Mouse (Mus musculus) limb, embryonic 10.5 days (tissue): Measurements from ENCODE around the gene Tap2. TPM values are rescaled to one million over a fixed set of nuclear protein-coding genes. Genes with fewer than 3 reads are reported as not detected.
A peak's percentile ranks its signal among the peaks of the same experiment; 100 is the strongest.
"Not testable (repeated sequence)": the region's sequence is repeated elsewhere in the genome, so short reads cannot be mapped to it uniquely, and the experiment has no call there.

ENCODE experiments used
- DNase-seq: peaks from one replicate; pipeline ENCODE4 v3.0.0-alpha.2; 2017; ENCODE audit warnings: low spot score
- H3K27ac ChIP-seq: fragments of 300-500 bp; sonication (generic); 2 replicates; pipeline ENCODE4 v1.5.1; 2016; ENCODE audit warnings: mild to moderate bottlenecking
- H3K27me3 ChIP-seq: fragments of 300-500 bp; sonication (generic); 2 replicates; pipeline ENCODE4 v1.6.1; 2016; ENCODE audit warnings: low read depth, mild to moderate bottlenecking; ENCODE audit not compliant: poor library complexity, severe bottlenecking
- H3K36me3 ChIP-seq: fragments of 300-500 bp; sonication (generic); 2 replicates; pipeline ENCODE4 v1.6.1; 2016; ENCODE audit warnings: mild to moderate bottlenecking, moderate library complexity
- H3K4me1 ChIP-seq: fragments of 300-500 bp; sonication (generic); 2 replicates; pipeline ENCODE4 v1.6.1; 2016
- H3K4me3 ChIP-seq: fragments of 300-500 bp; sonication (generic); 2 replicates; pipeline ENCODE4 v1.5.1; 2016; ENCODE audit warnings: mild to moderate bottlenecking, moderate library complexity
- H3K9me3 ChIP-seq: fragments of 300-500 bp; sonication (generic); replicated peaks from 2 replicates; pipeline ENCODE4 v1.6.1; 2016; ENCODE audit warnings: mild to moderate bottlenecking
- WGBS: fragments of 180-500 bp; shearing (Covaris S2); methylation state at CpG from one replicate; pipeline ENCODE4 v1.1.7; 2016; 5-methylcytosine and 5-hydroxymethylcytosine counted together
- polyA plus RNA-seq: library from polyadenylated mRNA; unstranded; fragments of >200 nt; fragmentation: Nextera tagmentation; extraction: Ambion mirVana; gene quantifications from 2 replicates; pipeline ENCODE4 v1.2.1, GENCODE M21; 2016

Tap2 gene
- polyA plus RNA-seq, 1 experiment from 2014 or later = 0.61 TPM

GRCm38 (mm10) chr17:34225426-34225825 lies 22.1 kb downstream of the Tap2 start:
- 96% methylated on average over 8 of the region's 8 CpGs for WGBS
- 0 out of 2 replicates have a peak, but pooled peaks cover 2% of the 10 kb centered on the region for H3K9me3 ChIP-seq
- H3K4me3 ChIP-seq = no peak overlapping the region
- no peaks in the 10 kb centered on the region for H3K27me3 ChIP-seq
- no peaks in the 10 kb centered on the region for H3K36me3 ChIP-seq
- no peak for DNase-seq
- H3K27ac ChIP-seq = no peak overlapping the region
- H3K4me1 ChIP-seq = no peaks in the 10 kb centered on the region

- 95% methylated on average over 17 of the region's 23 CpGs for WGBS
- H3K27ac ChIP-seq, H3K4me3 ChIP-seq, H3K9me3 ChIP-seq, H3K27me3 ChIP-seq, H3K36me3 ChIP-seq, DNase-seq, H3K4me1 ChIP-seq: not testable (repeated sequence)
Measured at GRCm38 (mm10) chr17:34225911-34226310, 22.6 kb downstream of the Tap2 start.

DNA sequence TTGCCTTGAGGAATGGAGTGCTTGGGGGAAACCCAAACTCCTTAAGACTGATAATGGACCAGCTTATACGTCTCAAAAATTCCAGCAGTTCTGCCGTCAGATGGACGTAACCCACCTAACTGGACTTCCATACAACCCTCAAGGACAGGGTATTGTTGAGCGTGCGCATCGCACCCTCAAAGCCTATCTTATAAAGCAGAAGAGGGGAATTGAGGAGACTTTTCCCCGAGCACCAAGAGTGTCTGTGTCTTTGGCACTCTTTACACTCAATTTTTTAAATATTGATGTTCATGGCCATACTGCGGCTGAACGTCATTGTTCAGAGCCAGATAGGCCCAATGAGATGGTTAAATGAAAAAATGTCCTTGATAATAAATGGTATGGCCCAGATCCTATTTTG lies 27.6 kb downstream of the Tap2 start:
- not testable (repeated sequence) for DNase-seq, H3K27ac ChIP-seq, H3K4me1 ChIP-seq, H3K36me3 ChIP-seq, H3K4me3 ChIP-seq, H3K27me3 ChIP-seq, H3K9me3 ChIP-seq
- WGBS = 91% methylated on average over 9 of the region's 9 CpGs

DNA sequence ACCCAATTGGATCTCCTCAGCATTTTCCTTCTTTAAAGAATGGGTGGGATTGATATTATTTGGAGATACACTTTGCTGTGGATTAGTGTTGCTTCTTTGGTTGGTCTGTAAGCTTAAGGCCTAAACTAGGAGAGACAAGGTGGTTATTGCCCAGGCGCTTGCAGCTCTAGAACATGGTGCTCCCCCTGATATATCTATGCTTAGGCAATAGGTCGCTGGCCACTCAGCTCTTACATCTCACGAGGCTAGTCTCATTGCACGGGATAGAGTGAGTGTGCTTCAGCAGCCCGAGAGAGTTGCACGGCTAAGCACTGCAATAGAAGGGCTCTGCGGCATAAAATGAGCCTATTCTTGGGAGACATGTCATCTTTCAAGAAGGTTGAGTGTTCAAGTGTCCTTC lies 28.7 kb downstream of the Tap2 start:
- WGBS = 84% methylated on average over 6 of the region's 7 CpGs
- H3K36me3 ChIP-seq, DNase-seq, H3K4me1 ChIP-seq, H3K9me3 ChIP-seq, H3K27me3 ChIP-seq, H3K4me3 ChIP-seq, H3K27ac ChIP-seq: not testable (repeated sequence)

DNA sequence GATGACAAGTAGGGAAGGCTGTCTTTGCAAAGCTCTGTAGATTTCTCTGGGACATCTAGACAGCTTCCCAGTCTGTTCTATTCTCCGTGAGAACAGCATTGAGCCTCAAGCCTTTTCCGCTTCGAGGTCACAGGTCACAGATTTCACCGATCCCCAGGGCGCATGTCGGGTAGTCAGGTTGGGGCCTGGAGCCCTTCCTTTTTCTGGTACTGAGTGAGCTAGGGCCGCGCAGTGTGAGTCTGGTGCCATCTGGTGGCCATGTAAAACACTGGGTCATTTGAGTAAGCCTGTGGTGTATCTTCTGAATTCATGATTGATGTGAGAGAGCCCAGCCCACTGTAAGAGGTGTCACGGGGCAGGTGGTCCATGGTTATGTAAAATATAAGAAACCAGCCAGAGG lies 31.6 kb downstream of the Tap2 start:
- H3K27ac ChIP-seq = no peak overlapping the region
- 61% methylated on average over 9 of the region's 9 CpGs for WGBS
- no peaks in the 10 kb centered on the region for H3K36me3 ChIP-seq
- no peaks in the 10 kb centered on the region for H3K27me3 ChIP-seq
- no peak overlapping the region for H3K4me3 ChIP-seq
- no peaks in the 10 kb centered on the region for H3K4me1 ChIP-seq
- DNase-seq = peak; percentile 52
- H3K9me3 ChIP-seq = no peaks in the 10 kb centered on the region

DNA sequence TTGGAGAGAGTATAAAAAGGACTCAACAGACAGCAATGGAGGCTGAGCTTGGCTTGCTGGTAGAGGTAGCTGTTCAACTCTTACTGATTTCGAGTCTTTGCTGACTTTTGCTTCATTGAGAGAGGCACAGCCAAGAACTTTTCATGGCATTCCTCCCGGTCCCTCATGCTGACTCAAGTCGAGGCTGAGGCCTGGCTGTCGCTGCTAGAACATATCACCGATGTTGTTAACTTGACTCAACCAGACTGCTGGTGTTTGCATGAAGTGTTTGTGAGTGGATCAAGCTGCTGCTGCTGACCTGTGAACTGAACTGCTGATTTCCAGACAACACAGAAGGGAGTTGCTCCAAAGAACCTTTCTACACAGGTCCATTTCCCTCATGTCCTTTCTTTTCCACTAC lies 33.4 kb downstream of the Tap2 start:
- WGBS = 86% methylated on average over 5 of the region's 5 CpGs
- Histone ChIP-seq H3K4me1 (no peaks in the 10 kb centered on the region), H3K9me3 (no peaks in the 10 kb centered on the region), H3K27me3 (no peaks in the 10 kb centered on the region), H3K36me3 (no peaks in the 10 kb centered on the region), H3K4me3 (no peak overlapping the region), H3K27ac (no peak overlapping the region)
- DNase-seq = no peak

DNA sequence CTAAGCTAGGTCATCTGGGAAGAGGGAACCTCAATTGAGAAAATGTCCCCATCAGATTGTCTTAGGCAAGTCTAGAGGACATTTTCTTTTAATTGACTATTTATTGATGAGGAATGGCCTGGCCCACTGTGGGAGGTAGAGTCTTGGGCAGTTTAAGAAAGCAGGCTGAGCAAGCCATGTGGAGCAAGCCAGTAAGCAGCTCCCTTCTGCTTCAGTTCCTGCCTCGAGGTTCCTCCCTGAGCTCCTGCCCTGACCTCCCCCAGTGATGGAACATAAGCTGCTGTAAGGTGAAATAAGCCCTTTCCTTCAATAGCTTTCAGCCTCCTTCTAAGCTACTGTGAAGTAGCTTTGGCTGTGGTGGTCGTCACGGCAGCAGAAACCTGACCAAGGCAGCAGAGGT lies 34.4 kb downstream of the Tap2 start:
- H3K36me3 ChIP-seq = no peaks in the 10 kb centered on the region
- no peaks in the 10 kb centered on the region for H3K9me3 ChIP-seq
- no peak for DNase-seq
- H3K4me3 ChIP-seq = no peak overlapping the region
- H3K27ac ChIP-seq = no peak overlapping the region
- no peaks in the 10 kb centered on the region for H3K27me3 ChIP-seq
- 84% methylated on average over 3 of the region's 3 CpGs for WGBS
- H3K4me1 ChIP-seq = no peaks in the 10 kb centered on the region

GRCm38 (mm10) chr17:34238706-34239105 lies 35.4 kb downstream of the Tap2 start, which contains the start of gene H2-Ob:
Gene H2-Ob (plus strand): TSS chr17:34238903.
- no peaks in the 10 kb centered on the region for H3K27me3 ChIP-seq
- no peaks in the 10 kb centered on the region for H3K36me3 ChIP-seq
- no peak for DNase-seq
- no peak within 1 kb of the TSS for H3K27ac ChIP-seq
- H3K9me3 ChIP-seq = no peaks in the 10 kb centered on the region
- 67% methylated on average over 3 of the region's 3 CpGs for WGBS
- H3K4me1 ChIP-seq = no peaks in the 10 kb centered on the region
- no peak within 1 kb of the TSS for H3K4me3 ChIP-seq

DNA sequence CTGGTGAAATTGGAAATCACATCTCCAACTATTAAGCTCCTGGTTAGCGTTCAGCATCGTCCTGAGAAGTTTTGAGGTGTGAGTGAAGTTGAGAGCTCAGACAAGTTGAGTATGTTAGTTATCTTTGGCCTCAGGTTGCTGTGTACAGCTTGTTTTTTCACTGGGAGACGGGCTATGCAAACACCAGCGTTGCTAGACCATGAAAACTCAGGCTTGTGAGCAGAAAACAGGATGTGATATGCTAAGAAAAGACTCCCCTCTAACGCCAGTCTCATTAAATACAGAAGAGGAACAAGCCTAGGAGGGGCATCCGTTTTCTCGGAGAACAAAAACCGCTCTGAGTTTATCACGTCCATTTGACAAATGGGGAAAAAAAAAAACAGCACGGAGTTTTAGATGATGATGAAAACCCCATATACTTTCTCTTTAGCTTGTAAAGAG lies 36.3 kb downstream of the Tap2 start:
- 78% methylated on average over 10 of the region's 10 CpGs for WGBS
- Histone ChIP-seq H3K36me3 (no peaks in the 10 kb centered on the region), H3K27ac (no peak overlapping the region), H3K9me3 (no peaks in the 10 kb centered on the region), H3K4me1 (no peaks in the 10 kb centered on the region), H3K27me3 (no peaks in the 10 kb centered on the region), H3K4me3 (no peak overlapping the region)
- no peak for DNase-seq

- no peaks in the 10 kb centered on the region for H3K27me3 ChIP-seq
- no peak overlapping the region for H3K4me3 ChIP-seq
- H3K27ac ChIP-seq = no peak overlapping the region
- no peaks in the 10 kb centered on the region for H3K36me3 ChIP-seq
- DNase-seq = no peak
- WGBS = 81% methylated on average over 3 of the region's 3 CpGs
- H3K9me3 ChIP-seq = no peaks in the 10 kb centered on the region
- H3K4me1 ChIP-seq = no peaks in the 10 kb centered on the region
Measured at GRCm38 (mm10) chr17:34240366-34240765, 37.0 kb downstream of the Tap2 start.

- Histone ChIP-seq H3K27me3 (no peaks in the 10 kb centered on the region), H3K36me3 (no peaks in the 10 kb centered on the region), H3K4me3 (no peak overlapping the region), H3K27ac (no peak overlapping the region), H3K4me1 (no peaks in the 10 kb centered on the region), H3K9me3 (no peaks in the 10 kb centered on the region)
- DNase-seq = no peak
- WGBS = 81% methylated on average over 6 of the region's 6 CpGs
Measured at GRCm38 (mm10) chr17:34240916-34241315, 37.6 kb downstream of the Tap2 start.

DNA sequence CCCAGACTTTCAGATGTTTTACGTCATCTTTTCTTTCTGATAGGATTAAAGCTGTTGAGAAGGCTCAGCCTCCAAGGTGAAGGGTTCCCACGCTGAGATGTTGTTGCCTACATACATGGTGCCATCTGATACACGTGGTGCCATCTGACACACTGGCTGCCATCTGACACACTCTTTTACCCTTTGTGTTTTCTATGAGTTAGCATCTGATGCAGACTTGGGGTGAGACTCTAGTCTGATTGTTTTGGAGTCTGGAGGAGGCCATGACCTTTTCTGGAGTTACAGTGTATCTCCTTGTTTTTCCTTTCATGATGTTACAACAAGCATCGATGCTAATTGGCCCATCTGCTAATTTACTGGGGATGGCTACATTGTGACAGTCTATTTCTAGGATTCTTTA lies 41.3 kb downstream of the Tap2 start:
- Histone ChIP-seq H3K27me3 (no peaks in the 10 kb centered on the region), H3K27ac (no peak overlapping the region)
- 82% methylated on average over 4 of the region's 4 CpGs for WGBS

DNA sequence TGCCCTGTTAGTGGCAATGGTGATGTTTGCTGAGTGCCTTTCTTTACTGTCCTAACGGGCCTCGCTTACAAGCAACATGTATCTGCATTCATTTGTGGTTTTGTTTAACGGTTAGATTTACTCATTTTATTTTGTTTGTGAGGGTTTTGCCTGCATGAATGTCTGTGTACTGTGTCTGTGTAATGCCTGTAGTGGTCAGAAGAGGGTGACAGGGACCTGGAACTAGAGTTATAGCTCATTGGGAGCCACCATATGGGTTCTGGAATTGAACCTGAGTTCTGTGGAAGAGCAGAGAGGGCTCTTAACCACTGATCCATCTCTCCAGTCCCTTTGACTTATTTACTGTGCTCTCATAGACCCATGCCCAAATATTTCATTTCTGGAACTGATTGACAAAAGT lies 43.7 kb downstream of the Tap2 start:
- Histone ChIP-seq H3K27me3 (no peaks in the 10 kb centered on the region), H3K36me3 (no peaks in the 10 kb centered on the region), H3K4me3 (no peak overlapping the region), H3K9me3 (no peaks in the 10 kb centered on the region), H3K4me1 (no peaks in the 10 kb centered on the region), H3K27ac (no peak overlapping the region)
- WGBS = 85% methylated on average over 3 of the region's 3 CpGs
- no peak for DNase-seq

More for the DNA sequence above, 41.3 kb downstream of the Tap2 start:
- H3K36me3 ChIP-seq = no peaks in the 10 kb centered on the region
- no peak for DNase-seq
- H3K9me3 ChIP-seq = no peaks in the 10 kb centered on the region
- H3K4me3 ChIP-seq = no peak overlapping the region
- no peaks in the 10 kb centered on the region for H3K4me1 ChIP-seq

DNA sequence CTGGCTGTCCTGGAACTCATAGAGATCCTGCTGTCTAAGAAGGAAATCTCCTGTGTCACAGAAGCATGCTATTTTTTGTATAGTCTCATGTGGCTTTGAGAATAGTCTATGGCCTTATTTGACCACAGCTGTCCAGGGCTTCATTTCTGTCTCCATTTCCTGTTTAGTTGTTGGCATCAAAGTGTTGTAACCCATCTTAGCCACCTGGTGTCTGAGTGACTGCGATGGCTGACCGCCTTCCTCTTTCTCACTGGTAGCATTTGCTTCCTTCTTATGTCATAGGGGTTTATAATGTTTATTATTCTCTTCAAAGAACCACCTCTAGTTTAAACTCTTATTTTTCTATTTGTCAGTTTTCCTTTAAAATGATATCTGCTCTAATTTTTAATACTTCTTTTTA lies 45.4 kb downstream of the Tap2 start:
- Histone ChIP-seq H3K9me3 (no peaks in the 10 kb centered on the region), H3K4me1 (no peaks in the 10 kb centered on the region), H3K36me3 (no peaks in the 10 kb centered on the region), H3K27ac (no peak overlapping the region), H3K27me3 (no peaks in the 10 kb centered on the region), H3K4me3 (no peak overlapping the region)
- DNase-seq = no peak
- 74% methylated on average over 2 of the region's 2 CpGs for WGBS
